Mouse (Mus musculus): ENCODE results near the gene Erbb2.

GRCm38 (mm10) chr11:98482067-98482466 lies 69.8 kb downstream of the Erbb2 start:
- TF ChIP-seq CTCF (IDR thresholded peaks at IDR 0.05; ENCODE audit: low read depth, low read length) = no peak
- TF ChIP-seq POLR2A (IDR thresholded peaks at IDR 0.05; ENCODE audit: borderline replicate concordance, low read depth, low read length) = no peak

Measured in bone marrow macrophage, adult 2 months (primary cell).